Mouse (Mus musculus) hindlimb bud, embryonic 11.5 days (tissue): ENCODE measurements at regions not wholly inside any gene's neighbourhood (a gene's known extent, or its start where the extent isn't known, plus 50 kb on each side); places are given as distances from the start of the nearest gene placed in this dataset.

Experiments used
- DNase-seq: peaks from one replicate; pipeline ENCODE4 v3.0.0-alpha.2; 2012; ENCODE audit warnings: low read depth, low spot score; ENCODE audit errors: extremely low spot score

- no peak for DNase-seq
Measured at GRCm38 (mm10) chr13:112207617-112208235, 80.5 kb upstream of the Ankrd55 start.

GRCm38 (mm10) chr13:112211841-112212240 lies 76.4 kb upstream of the Ankrd55 start:
- no peak for DNase-seq

GRCm38 (mm10) chr13:112212391-112212790 lies 75.9 kb upstream of the Ankrd55 start:
- DNase-seq = no peak

GRCm38 (mm10) chr13:112213652-112214081 lies 74.6 kb upstream of the Ankrd55 start:
- DNase-seq = no peak

- no peak for DNase-seq
Measured at GRCm38 (mm10) chr13:112216084-112216483, 72.2 kb upstream of the Ankrd55 start.

- no peak for DNase-seq
Measured at GRCm38 (mm10) chr13:112218389-112218788, 69.9 kb upstream of the Ankrd55 start.

GRCm38 (mm10) chr13:112220184-112220583 lies 68.1 kb upstream of the Ankrd55 start:
- no peak for DNase-seq

GRCm38 (mm10) chr13:112223616-112224015 lies 64.6 kb upstream of the Ankrd55 start:
- no peak for DNase-seq

GRCm38 (mm10) chr13:112227766-112228165 lies 60.5 kb upstream of the Ankrd55 start:
- DNase-seq = no peak

GRCm38 (mm10) chr13:112228846-112229245 lies 59.4 kb upstream of the Ankrd55 start:
- no peak for DNase-seq

GRCm38 (mm10) chr13:112230176-112230575 lies 58.1 kb upstream of the Ankrd55 start:
- DNase-seq = no peak

GRCm38 (mm10) chr13:112234695-112235094 lies 53.6 kb upstream of the Ankrd55 start:
- no peak for DNase-seq

GRCm38 (mm10) chr13:112236956-112237355 lies 51.3 kb upstream of the Ankrd55 start:
- DNase-seq = no peak

- no peak for DNase-seq
Measured at GRCm38 (mm10) chr13:112237377-112237776, 50.9 kb upstream of the Ankrd55 start.

GRCm38 (mm10) chr13:112237917-112238316 lies 50.3 kb upstream of the Ankrd55 start:
- DNase-seq = no peak
